Mouse (Mus musculus) midbrain, embryonic 10.5 days (tissue): ENCODE measurements at regions not wholly inside any gene's neighbourhood (a gene's known extent, or its start where the extent isn't known, plus 50 kb on each side); places are given as distances from the start of the nearest gene placed in this dataset.

Experiments used
- DNase-seq: peaks from one replicate; pipeline ENCODE4 v3.0.0-alpha.2; 2017; ENCODE audit warnings: low spot score
- H3K27ac ChIP-seq: fragments of 300-500 bp; sonication (generic); replicated peaks from 2 replicates; pipeline ENCODE4 v1.5.1; 2016; ENCODE audit warnings: mild to moderate bottlenecking
- H3K27me3 ChIP-seq: fragments of 300-500 bp; sonication (generic); 2 replicates; pipeline ENCODE4 v1.6.1; 2016; ENCODE audit warnings: low read depth, mild to moderate bottlenecking; ENCODE audit not compliant: poor library complexity, severe bottlenecking
- H3K36me3 ChIP-seq: fragments of 300-500 bp; sonication (generic); 2 replicates; pipeline ENCODE4 v1.6.1; 2016; ENCODE audit warnings: mild to moderate bottlenecking, moderate library complexity
- H3K4me1 ChIP-seq: fragments of 300-500 bp; sonication (generic); 2 replicates; pipeline ENCODE4 v1.6.1; 2016
- H3K4me3 ChIP-seq: fragments of 300-500 bp; sonication (generic); 2 replicates; pipeline ENCODE4 v1.5.1; 2016; ENCODE audit warnings: mild to moderate bottlenecking, moderate library complexity
- H3K9me3 ChIP-seq: fragments of 300-500 bp; sonication (generic); replicated peaks from 2 replicates; pipeline ENCODE4 v1.6.1; 2016; ENCODE audit warnings: mild to moderate bottlenecking
- WGBS: fragments of 180-500 bp; shearing (Covaris S2); methylation state at CpG from one replicate; pipeline ENCODE4 v1.1.7; 2016; 5-methylcytosine and 5-hydroxymethylcytosine counted together

- WGBS = 84% methylated on average over 8 of the region's 8 CpGs
- Histone ChIP-seq H3K4me3 (no peak overlapping the region), H3K9me3 (no peaks in the 10 kb centered on the region), H3K4me1 (peaks cover 4% of the 10 kb centered on the region; the same call in 1 of the 2 replicates), H3K27ac (no peak overlapping the region), H3K36me3 (no peaks in the 10 kb centered on the region), H3K27me3 (no peaks in the 10 kb centered on the region)
- DNase-seq = no peak
These were observed 236.1 kb upstream of the Gjb5 start for GRCm38 (mm10) chr4:127594081-127594480.

GRCm38 (mm10) chr4:127591540-127591939, 233.6 kb upstream of the Gjb5 start:
- DNase-seq = no peak
- WGBS = 78% methylated on average over 3 of the region's 3 CpGs
- H3K27me3 ChIP-seq = no peaks in the 10 kb centered on the region
- peaks cover 4% of the 10 kb centered on the region; the same call in 1 of the 2 replicates for H3K4me1 ChIP-seq
- no peaks in the 10 kb centered on the region for H3K36me3 ChIP-seq
- no peak overlapping the region for H3K27ac ChIP-seq
- H3K4me3 ChIP-seq = no peak overlapping the region
- H3K9me3 ChIP-seq = no peaks in the 10 kb centered on the region

DNA sequence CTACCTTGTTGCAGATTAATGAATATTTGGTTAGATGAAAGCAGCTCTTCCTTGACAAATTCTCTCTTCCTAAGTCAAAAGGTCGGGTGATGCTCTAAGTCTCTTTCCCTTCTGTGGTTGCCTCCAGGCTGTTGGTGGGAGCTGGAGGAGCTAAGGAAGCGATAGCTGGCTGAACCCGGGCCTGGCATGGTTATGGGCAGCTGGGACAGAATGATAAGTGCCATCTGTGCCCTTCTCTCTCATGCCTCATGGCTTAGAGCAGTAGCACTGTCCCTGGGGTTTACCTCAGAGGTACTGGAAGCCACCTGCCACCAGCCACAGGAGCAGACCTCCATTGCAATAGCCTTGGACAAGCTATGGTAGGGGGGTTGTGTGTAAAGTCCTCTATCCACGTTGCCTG, 228.8 kb upstream of the Gjb5 start:
- Histone ChIP-seq H3K27ac (no peak overlapping the region), H3K4me1 (no peaks in the 10 kb centered on the region), H3K9me3 (no peaks in the 10 kb centered on the region), H3K27me3 (no peaks in the 10 kb centered on the region), H3K4me3 (no peak overlapping the region), H3K36me3 (no peaks in the 10 kb centered on the region)
- no peak for DNase-seq
- 71% methylated on average over 4 of the region's 4 CpGs for WGBS

DNA sequence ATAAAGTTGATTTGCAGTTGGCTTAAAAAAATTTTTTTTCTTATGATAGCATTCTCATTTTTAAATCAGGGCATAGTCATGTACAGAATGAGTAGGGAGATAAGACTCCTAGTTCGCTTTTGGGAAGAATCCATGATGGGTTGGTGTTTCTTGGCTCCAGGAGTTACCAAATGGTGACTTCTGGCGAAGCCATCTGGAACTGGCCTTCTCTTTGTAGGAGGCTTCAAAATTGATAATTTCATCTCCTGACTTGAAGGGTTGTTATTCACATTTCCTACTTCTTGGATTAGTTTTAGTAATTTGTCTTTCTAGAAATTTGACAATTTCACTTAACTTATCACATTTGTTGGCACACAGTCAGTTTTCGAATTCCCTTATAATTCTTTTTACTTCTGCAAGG, 218.5 kb upstream of the Gjb5 start:
- Histone ChIP-seq H3K27ac (no peak overlapping the region), H3K9me3 (peaks cover 4% of the 10 kb centered on the region; the same call in 1 of the 2 replicates), H3K36me3 (no peaks in the 10 kb centered on the region), H3K4me1 (no peaks in the 10 kb centered on the region), H3K27me3 (no peaks in the 10 kb centered on the region), H3K4me3 (no peak overlapping the region)
- no peak for DNase-seq
- WGBS = 91% methylated on average over 3 of the region's 3 CpGs

GRCm38 (mm10) chr4:127562602-127563001, 204.6 kb upstream of the Gjb5 start:
- Histone ChIP-seq H3K27ac (no peak overlapping the region), H3K36me3 (no peaks in the 10 kb centered on the region), H3K27me3 (no peaks in the 10 kb centered on the region), H3K4me1 (no peaks in the 10 kb centered on the region), H3K4me3 (no peak overlapping the region), H3K9me3 (no peaks in the 10 kb centered on the region)
- DNase-seq = no peak
- WGBS = 85% methylated on average over 5 of the region's 5 CpGs

DNA sequence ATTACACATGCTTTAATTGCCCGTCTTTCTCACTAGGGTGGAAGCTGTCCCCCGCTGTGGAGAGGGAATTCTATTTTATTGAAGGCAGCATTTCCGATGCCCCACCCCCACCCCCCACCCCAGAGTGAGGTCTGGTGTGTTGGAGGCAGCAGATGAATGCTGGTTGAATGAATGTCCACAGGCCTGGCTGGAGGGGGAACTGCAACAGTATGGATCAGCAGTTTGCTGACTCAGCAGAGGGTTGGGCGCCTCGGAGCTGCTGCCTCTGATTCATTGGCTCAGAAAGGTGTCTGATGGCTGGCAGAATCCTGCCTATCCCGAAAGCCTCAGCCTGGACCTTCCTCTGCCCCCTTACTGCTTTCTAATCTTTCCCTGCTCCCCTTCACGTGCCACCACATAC, 200.6 kb upstream of the Gjb5 start:
- Histone ChIP-seq H3K36me3 (no peaks in the 10 kb centered on the region), H3K4me3 (no peak overlapping the region), H3K9me3 (no peaks in the 10 kb centered on the region), H3K27ac (no peak overlapping the region), H3K4me1 (no peaks in the 10 kb centered on the region), H3K27me3 (no peaks in the 10 kb centered on the region)
- 79% methylated on average over 7 of the region's 7 CpGs for WGBS
- no peak for DNase-seq

DNA sequence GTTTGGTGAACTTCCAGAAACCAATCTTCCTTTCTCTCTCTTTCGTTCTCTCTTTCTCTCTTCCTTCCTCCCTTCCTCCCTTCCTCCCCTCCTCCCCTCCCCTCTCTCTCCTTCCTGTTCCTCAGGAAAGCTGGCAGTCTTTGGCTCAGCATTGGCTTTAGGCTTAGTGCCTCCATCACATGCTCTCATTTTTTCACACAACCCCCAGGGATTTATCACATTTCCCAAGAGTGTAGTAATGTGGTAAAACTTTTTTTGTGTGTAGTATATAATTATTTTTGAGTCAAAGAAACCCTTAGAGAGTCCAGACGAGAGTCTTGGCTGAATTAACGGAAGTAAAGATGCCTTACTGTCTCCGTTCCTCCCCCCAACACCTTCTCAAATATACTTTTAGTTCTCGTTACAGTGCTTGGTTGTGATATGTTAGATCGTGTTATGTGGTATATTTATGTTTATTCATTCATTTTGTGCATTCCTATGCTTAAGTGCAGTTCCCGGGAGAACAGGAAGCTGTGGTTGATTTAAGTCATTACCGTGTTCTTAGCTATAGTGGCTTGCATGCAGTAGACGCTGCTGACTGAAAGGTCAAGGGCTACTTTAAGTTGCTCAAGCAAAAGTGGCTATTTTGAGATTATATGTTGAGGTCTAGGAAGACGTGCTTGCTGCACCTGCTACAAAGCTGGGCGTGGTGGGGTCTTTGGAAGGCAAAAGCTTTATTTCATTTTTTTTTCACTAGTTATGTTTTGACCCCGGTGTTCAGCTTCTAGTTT, 194.7 kb upstream of the Gjb5 start:
- Histone ChIP-seq H3K36me3 (no peaks in the 10 kb centered on the region), H3K4me3 (no peak overlapping the region), H3K27me3 (no peaks in the 10 kb centered on the region), H3K9me3 (no peaks in the 10 kb centered on the region), H3K27ac (no peak overlapping the region), H3K4me1 (no peaks in the 10 kb centered on the region)
- no peak for DNase-seq
- WGBS = 88% methylated on average over 12 of the region's 12 CpGs

DNA sequence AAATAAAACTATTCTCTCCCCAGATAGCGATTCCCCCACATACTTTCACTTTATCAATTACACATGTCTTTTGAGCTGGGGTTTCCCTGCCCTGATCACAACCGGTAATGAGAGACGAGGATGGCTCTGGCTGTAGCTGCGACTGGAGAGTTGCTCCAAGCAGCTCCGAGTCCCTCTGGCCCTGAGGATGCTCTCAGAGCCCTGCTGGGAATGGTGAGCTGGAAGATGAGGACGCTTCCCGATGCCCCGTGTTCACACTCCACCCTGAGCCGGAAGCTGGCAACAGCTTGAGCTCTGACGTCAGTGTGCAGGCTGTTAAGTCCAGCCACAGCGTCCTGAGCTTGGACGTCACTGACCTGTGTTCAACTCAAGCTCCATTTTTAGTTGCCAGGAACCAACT, 191.6 kb upstream of the Gjb5 start:
- Histone ChIP-seq H3K4me3 (no peak overlapping the region), H3K9me3 (no peaks in the 10 kb centered on the region), H3K4me1 (no peaks in the 10 kb centered on the region), H3K27me3 (no peaks in the 10 kb centered on the region), H3K36me3 (no peaks in the 10 kb centered on the region), H3K27ac (no peak overlapping the region)
- 65% methylated on average over 12 of the region's 12 CpGs for WGBS
- DNase-seq = no peak

GRCm38 (mm10) chr4:127549018-127549417, 191.0 kb upstream of the Gjb5 start:
- DNase-seq = no peak
- H3K36me3 ChIP-seq = no peaks in the 10 kb centered on the region
- WGBS = 81% methylated on average over 6 of the region's 6 CpGs
- H3K4me3 ChIP-seq = no peak overlapping the region
- no peak overlapping the region for H3K27ac ChIP-seq
- H3K4me1 ChIP-seq = no peaks in the 10 kb centered on the region
- H3K27me3 ChIP-seq = no peaks in the 10 kb centered on the region
- no peaks in the 10 kb centered on the region for H3K9me3 ChIP-seq

- Histone ChIP-seq H3K36me3 (no peaks in the 10 kb centered on the region), H3K27ac (no peak overlapping the region), H3K9me3 (no peaks in the 10 kb centered on the region), H3K27me3 (no peaks in the 10 kb centered on the region), H3K4me1 (no peaks in the 10 kb centered on the region), H3K4me3 (no peak overlapping the region)
- DNase-seq = no peak
- WGBS = 92% methylated on average over 6 of the region's 6 CpGs
These were observed 187.1 kb upstream of the Gjb5 start for GRCm38 (mm10) chr4:127545106-127545505.

DNA sequence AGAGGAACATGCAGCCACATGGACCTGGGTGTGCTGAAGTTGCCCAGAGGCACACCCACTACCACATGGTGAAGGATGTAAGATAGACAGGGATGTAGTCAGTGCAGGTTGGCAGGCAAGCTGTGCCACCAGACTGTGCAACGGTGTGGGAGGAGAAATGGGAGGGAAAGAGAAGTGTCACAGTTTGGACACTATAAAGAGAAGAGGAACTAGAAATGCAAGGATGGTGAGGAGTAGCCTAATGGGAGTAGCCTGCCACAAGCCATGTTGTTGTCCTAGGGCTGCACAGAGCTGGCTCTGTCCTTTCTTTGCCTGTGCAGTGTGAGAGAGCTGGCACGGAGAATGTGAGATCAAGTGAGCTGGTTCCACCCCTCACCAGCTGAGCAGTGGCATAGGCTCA, 185.3 kb upstream of the Gjb5 start:
- no peaks in the 10 kb centered on the region for H3K36me3 ChIP-seq
- no peaks in the 10 kb centered on the region for H3K9me3 ChIP-seq
- no peak for DNase-seq
- WGBS = 96% methylated on average over 2 of the region's 2 CpGs
- H3K27me3 ChIP-seq = no peaks in the 10 kb centered on the region
- no peaks in the 10 kb centered on the region for H3K4me1 ChIP-seq
- no peak overlapping the region for H3K27ac ChIP-seq
- no peak overlapping the region for H3K4me3 ChIP-seq

DNA sequence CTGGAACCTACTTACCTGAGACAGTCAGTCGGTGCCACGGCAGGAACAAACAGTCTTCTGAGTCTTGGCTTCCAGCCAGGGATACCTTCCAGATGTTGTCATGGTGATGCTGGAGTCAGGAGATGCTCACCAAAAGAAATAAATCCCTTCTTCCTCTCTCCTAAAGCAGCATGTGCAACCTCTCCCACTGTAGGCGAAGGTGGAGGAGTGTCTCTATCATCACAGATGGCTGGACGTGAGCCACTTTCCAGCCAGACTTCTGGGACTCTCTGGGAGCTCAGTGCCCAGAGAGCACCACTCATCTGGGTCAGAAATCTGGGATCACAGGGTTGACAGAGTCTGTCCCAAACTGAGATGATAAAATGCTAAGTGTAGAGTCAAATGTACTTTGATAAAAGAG, 184.8 kb upstream of the Gjb5 start:
- Histone ChIP-seq H3K36me3 (no peaks in the 10 kb centered on the region), H3K4me1 (no peaks in the 10 kb centered on the region), H3K27me3 (no peaks in the 10 kb centered on the region), H3K27ac (no peak overlapping the region), H3K4me3 (no peak overlapping the region), H3K9me3 (no peaks in the 10 kb centered on the region)
- 87% methylated on average over 4 of the region's 4 CpGs for WGBS
- no peak for DNase-seq

DNA sequence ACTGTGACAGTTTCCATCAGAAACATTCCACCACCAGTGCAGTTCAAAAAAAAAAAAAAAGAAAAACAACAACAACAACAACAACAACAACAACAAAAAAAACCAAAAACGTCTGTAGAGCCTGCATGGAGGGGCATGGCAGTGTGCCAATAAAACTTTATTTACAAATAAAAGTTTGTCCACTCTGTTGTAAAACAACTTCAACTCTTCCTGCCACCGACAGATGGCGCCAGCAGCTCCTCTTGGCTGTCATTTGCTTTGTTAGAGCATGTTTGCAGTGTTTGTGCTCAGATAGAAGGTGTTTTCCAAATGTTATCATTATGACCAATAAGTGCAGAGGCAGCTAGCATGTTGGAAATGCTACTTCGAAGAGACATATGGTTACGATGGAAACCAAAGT, 179.0 kb upstream of the Gjb5 start:
- Histone ChIP-seq H3K9me3 (no peaks in the 10 kb centered on the region), H3K36me3 (no peaks in the 10 kb centered on the region), H3K27me3 (no peaks in the 10 kb centered on the region), H3K27ac (no peak overlapping the region), H3K4me3 (no peak overlapping the region), H3K4me1 (no peaks in the 10 kb centered on the region)
- no peak for DNase-seq
- WGBS = 50% methylated on average over 5 of the region's 5 CpGs

GRCm38 (mm10) chr4:127535630-127536029, 177.6 kb upstream of the Gjb5 start:
- H3K4me3 ChIP-seq = no peak overlapping the region
- 84% methylated on average over 7 of the region's 7 CpGs for WGBS
- H3K4me1 ChIP-seq = no peaks in the 10 kb centered on the region
- no peaks in the 10 kb centered on the region for H3K36me3 ChIP-seq
- H3K27ac ChIP-seq = no peak overlapping the region
- H3K9me3 ChIP-seq = no peaks in the 10 kb centered on the region
- H3K27me3 ChIP-seq = no peaks in the 10 kb centered on the region
- DNase-seq = no peak
